Mouse (Mus musculus): ENCODE data around the gene Gm49358. TPM values are rescaled to one million over a fixed set of nuclear protein-coding genes. Genes with fewer than 3 reads are reported as not detected.

Gm49358 gene
- total and polyA plus RNA-seq, 3 experiments: 2.0 TPM; not detected in 2

DNA sequence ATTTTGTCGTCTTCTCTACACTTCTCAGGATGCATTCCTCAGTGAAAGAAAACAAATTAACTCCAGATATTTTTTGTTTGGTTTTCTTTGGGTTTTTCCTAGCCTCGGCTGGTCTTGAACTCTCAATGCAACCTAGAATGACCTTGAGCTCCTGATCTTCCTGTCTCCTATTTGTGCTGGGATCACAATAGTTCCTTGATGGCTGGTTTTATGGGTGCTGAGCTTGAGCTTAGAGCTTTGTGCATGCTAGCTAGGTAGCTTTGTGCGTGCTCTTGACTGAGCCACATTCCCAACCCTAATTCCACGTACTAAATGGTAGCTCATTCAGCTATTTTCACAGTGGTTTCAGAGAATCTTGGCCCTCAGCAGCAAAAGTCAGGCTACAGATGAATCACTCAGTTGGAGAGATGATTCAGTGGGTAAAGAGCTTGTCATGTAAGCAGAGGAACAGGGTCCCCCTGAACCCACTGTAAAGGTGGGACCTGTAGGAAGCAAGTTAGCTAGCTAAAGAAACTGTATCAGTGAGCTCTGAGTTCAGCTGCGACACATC, 20.4 kb downstream of the Gm49358 start:
- TF ChIP-seq GABPA (IDR thresholded peaks at IDR 0.05; ENCODE audit: insufficient replicate concordance, low read depth, low read length) (no peak), ETS1 (conservative IDR thresholded peaks at IDR 0.05; ENCODE audit: low read depth, low read length) (no peak), USF1 (IDR thresholded peaks at IDR 0.05; ENCODE audit: low read depth, low read length) (no peak), E2F4 (IDR thresholded peaks at IDR 0.05; ENCODE audit: insufficient replicate concordance, low read depth, low read length) (no peak), ELF1 (IDR thresholded peaks at IDR 0.05; ENCODE audit: low read depth, low read length) (no peak), CHD2 (IDR thresholded peaks at IDR 0.05; ENCODE audit: low read length) (no peak), PAX5 (IDR thresholded peaks at IDR 0.05; ENCODE audit: low read length) (no peak), SMC3 (IDR thresholded peaks at IDR 0.05; ENCODE audit: low read depth, low read length) (no peak), SIN3A (IDR thresholded peaks at IDR 0.05; ENCODE audit: low read length) (no peak), ZC3H11A (IDR thresholded peaks at IDR 0.05; ENCODE audit: low read depth, low read length) (no peak), MAZ (IDR thresholded peaks at IDR 0.05; ENCODE audit: low read depth, low read length) (no peak), TBP (conservative IDR thresholded peaks at IDR 0.05; ENCODE audit: low read depth, low read length) (no peak), POLR2AphosphoS2 (IDR thresholded peaks at IDR 0.05; ENCODE audit: low read depth, low read length) (no peak), USF2 (conservative IDR thresholded peaks at IDR 0.05; ENCODE audit: low read depth, low read length) (no peak), CTCF (conservative IDR thresholded peaks at IDR 0.05 in 1 of 2, IDR thresholded peaks at IDR 0.05 in 1 of 2; ENCODE audit: low read depth in 2 of 2, low read length in 2 of 2) (no peak), ZNF384 (IDR thresholded peaks at IDR 0.05; ENCODE audit: low read depth, low read length) (no peak), MAFK (IDR thresholded peaks at IDR 0.05; ENCODE audit: insufficient replicate concordance, low read length) (no peak), JUN (IDR thresholded peaks at IDR 0.05; ENCODE audit: insufficient read depth, low read depth, low read length) (no peak)
- peaks cover 3 to 52% of the 10 kb centered on the region in 2 experiments; a peak in 3 of 4 replicates for H3K4me1 ChIP-seq (ENCODE audit: control insufficient read depth in 1 of 2, insufficient read depth in 2 of 2)

DNA sequence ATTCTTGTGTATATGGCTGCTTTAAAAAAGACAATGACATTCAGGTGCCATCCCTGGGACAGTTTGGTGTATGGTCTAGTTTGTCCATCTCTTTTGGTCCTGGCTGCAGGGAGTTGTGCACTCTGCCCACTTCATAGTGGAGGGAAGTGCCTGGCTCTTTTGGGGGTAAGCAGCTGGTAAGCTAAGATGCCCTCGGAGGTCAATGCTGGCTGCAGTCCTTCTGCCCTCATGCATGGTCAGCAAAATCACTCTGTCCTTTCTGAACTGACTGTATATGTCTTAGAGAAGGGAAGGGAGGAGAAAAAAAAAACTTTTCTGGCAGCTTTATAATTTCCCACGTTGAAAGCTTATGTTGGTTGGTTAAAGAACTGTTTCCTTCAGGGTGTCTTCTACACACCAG, 21.6 kb downstream of the Gm49358 start:
- in situ Hi-C loops (cut with MboI; ENCODE audit: low pct_ligation_motif_present, low pct_unique_long_range_greater_than_20kb, low sequenced_read_pairs): no loop called here
- Histone ChIP-seq H3K27me3 (replicated peaks) (no peaks in the 10 kb centered on the region), H3K36me3 (replicated peaks in 1 of 2; ENCODE audit: control insufficient read depth in 1 of 2, insufficient read depth in 1 of 2, low read length in 1 of 2) (peaks cover 3 to 13% of the 10 kb centered on the region in 2 experiments), H3K4me3 (replicated peaks in 1 of 3; ENCODE audit: low read depth in 2 of 3, low read length in 2 of 3, poor library complexity in 1 of 3) (no peak overlapping the region), H3K27ac (ENCODE audit: insufficient read depth, low read depth) (no peak overlapping the region), H3K4me2 (ENCODE audit: insufficient read depth, low read depth, poor library complexity, severe bottlenecking) (no peak overlapping the region), H3K4me1 (ENCODE audit: control insufficient read depth in 1 of 2, insufficient read depth in 2 of 2) (peaks cover 3 to 52% of the 10 kb centered on the region in 2 experiments; a peak in 3 of 4 replicates), H3K9me3 (replicated peaks; ENCODE audit: low read length) (no peaks in the 10 kb centered on the region), H3K79me2 (replicated peaks; ENCODE audit: control insufficient read depth, extremely low read depth, insufficient read depth, poor library complexity, severe bottlenecking) (peaks cover 30% of the 10 kb centered on the region), H3K9ac (ENCODE audit: insufficient read depth, low read depth) (no peak overlapping the region)
- dilution Hi-C loops (cut with MboI; ENCODE audit: extremely low pct_ligation_motif_present, extremely low pct_unique_long_range_greater_than_20kb, low sequenced_read_pairs): no loop called here
- no peak for DNase-seq (ENCODE audit: extremely low read depth)
- no peak for TF ChIP-seq CHD2 (IDR thresholded peaks at IDR 0.05; ENCODE audit: low read length)
- no peak for TF ChIP-seq TCF12 (IDR thresholded peaks at IDR 0.05; ENCODE audit: low read depth, low read length)
- no peak for TF ChIP-seq UBTF (IDR thresholded peaks at IDR 0.05; ENCODE audit: low read depth, low read length)
- TF ChIP-seq KAT2A (IDR thresholded peaks at IDR 0.05; ENCODE audit: insufficient replicate concordance, low read length): no peak
- no peak for TF ChIP-seq ZNF384 (IDR thresholded peaks at IDR 0.05; ENCODE audit: low read depth, low read length)
- no peak for TF ChIP-seq E2F4 (IDR thresholded peaks at IDR 0.05; ENCODE audit: insufficient replicate concordance, low read depth, low read length)
- TF ChIP-seq CTCF (conservative IDR thresholded peaks at IDR 0.05 in 1 of 2, IDR thresholded peaks at IDR 0.05 in 1 of 2; ENCODE audit: low read depth in 2 of 2, low read length in 2 of 2): no peak
- no peak for TF ChIP-seq ETS1 (conservative IDR thresholded peaks at IDR 0.05; ENCODE audit: low read depth, low read length)
- no peak for TF ChIP-seq ELF1 (IDR thresholded peaks at IDR 0.05; ENCODE audit: low read depth, low read length)
- TF ChIP-seq MAZ (IDR thresholded peaks at IDR 0.05; ENCODE audit: low read depth, low read length): no peak
- TF ChIP-seq BHLHE40 (IDR thresholded peaks at IDR 0.05; ENCODE audit: low read depth, low read length): no peak
- TF ChIP-seq EP300 (IDR thresholded peaks at IDR 0.05; ENCODE audit: low read length): no peak
- TF ChIP-seq SIN3A (IDR thresholded peaks at IDR 0.05; ENCODE audit: low read length): no peak
- no peak for TF ChIP-seq IRF4 (IDR thresholded peaks at IDR 0.05; ENCODE audit: low read depth, low read length)
- no peak for TF ChIP-seq MAFK (IDR thresholded peaks at IDR 0.05; ENCODE audit: insufficient replicate concordance, low read length)
- no peak for TF ChIP-seq ZMIZ1 (IDR thresholded peaks at IDR 0.05; ENCODE audit: low read depth, low read length)
- TF ChIP-seq POLR2AphosphoS2 (IDR thresholded peaks at IDR 0.05; ENCODE audit: low read depth, low read length): no peak
- TF ChIP-seq HCFC1 (IDR thresholded peaks at IDR 0.05; ENCODE audit: low read depth, low read length): no peak

More for the DNA sequence above, 20.4 kb downstream of the Gm49358 start:
- H3K4me3 ChIP-seq (replicated peaks in 1 of 3; ENCODE audit: low read depth in 2 of 3, low read length in 2 of 3, poor library complexity in 1 of 3): no peak overlapping the region
- H3K27ac ChIP-seq (ENCODE audit: insufficient read depth, low read depth): no peak overlapping the region
- H3K36me3 ChIP-seq (replicated peaks in 1 of 2; ENCODE audit: control insufficient read depth in 1 of 2, insufficient read depth in 1 of 2, low read length in 1 of 2): peaks cover 3 to 9% of the 10 kb centered on the region in 2 experiments
- peaks cover 37% of the 10 kb centered on the region for H3K79me2 ChIP-seq (replicated peaks; ENCODE audit: control insufficient read depth, extremely low read depth, insufficient read depth, poor library complexity, severe bottlenecking)
- no peak overlapping the region for H3K4me2 ChIP-seq (ENCODE audit: insufficient read depth, low read depth, poor library complexity, severe bottlenecking)
- H3K9ac ChIP-seq (ENCODE audit: insufficient read depth, low read depth): no peak overlapping the region
- no peaks in the 10 kb centered on the region for H3K27me3 ChIP-seq (replicated peaks)
- in situ Hi-C loops (cut with MboI; ENCODE audit: low pct_ligation_motif_present, low pct_unique_long_range_greater_than_20kb, low sequenced_read_pairs) (no loop called here), dilution Hi-C loops (cut with MboI; ENCODE audit: extremely low pct_ligation_motif_present, extremely low pct_unique_long_range_greater_than_20kb, low sequenced_read_pairs) (no loop called here)
- DNase-seq (ENCODE audit: extremely low read depth): no peak
- H3K9me3 ChIP-seq (replicated peaks; ENCODE audit: low read length): no peaks in the 10 kb centered on the region

Data from CH12.LX (cell line).